Mouse (Mus musculus) layer of hippocampus, adult 6 months (tissue): Measurements from ENCODE around the gene Fbxl21. TPM values are rescaled to one million over a fixed set of nuclear protein-coding genes. Genes with fewer than 3 reads are reported as not detected.

Source experiments
- long read RNA-seq, 2 experiments: library from polyadenylated mRNA; unstranded; transcript quantifications; one replicate each; pipeline ENCODE4 v2.0.0; 2019 to 2020
- polyA plus RNA-seq: library from polyadenylated mRNA; unstranded; fragments of <200 nt; fragmentation: Nextera tagmentation; gene quantifications from 2 replicates; pipeline ENCODE4 v1.2.3, GENCODE M21; 2021

Gene Fbxl21
- polyA plus RNA-seq: 4.7 and 5.1 TPM in 2 replicates
- long read RNA-seq, experiment 1, partial matches to known transcripts: 1 of 4 reads
- long read RNA-seq, experiment 1, other reads (novel, unspliced or antisense): 2 of 4 reads
- long read RNA-seq, experiment 2, transcript Fbxl21-201 (7 exons, 1,965 nt): major isoform, 6 of 10 reads
- long read RNA-seq, experiment 2, partial matches to known transcripts: 2 of 10 reads
- long read RNA-seq, experiment 2, other reads (novel, unspliced or antisense): 0 of 10 reads

DNA sequence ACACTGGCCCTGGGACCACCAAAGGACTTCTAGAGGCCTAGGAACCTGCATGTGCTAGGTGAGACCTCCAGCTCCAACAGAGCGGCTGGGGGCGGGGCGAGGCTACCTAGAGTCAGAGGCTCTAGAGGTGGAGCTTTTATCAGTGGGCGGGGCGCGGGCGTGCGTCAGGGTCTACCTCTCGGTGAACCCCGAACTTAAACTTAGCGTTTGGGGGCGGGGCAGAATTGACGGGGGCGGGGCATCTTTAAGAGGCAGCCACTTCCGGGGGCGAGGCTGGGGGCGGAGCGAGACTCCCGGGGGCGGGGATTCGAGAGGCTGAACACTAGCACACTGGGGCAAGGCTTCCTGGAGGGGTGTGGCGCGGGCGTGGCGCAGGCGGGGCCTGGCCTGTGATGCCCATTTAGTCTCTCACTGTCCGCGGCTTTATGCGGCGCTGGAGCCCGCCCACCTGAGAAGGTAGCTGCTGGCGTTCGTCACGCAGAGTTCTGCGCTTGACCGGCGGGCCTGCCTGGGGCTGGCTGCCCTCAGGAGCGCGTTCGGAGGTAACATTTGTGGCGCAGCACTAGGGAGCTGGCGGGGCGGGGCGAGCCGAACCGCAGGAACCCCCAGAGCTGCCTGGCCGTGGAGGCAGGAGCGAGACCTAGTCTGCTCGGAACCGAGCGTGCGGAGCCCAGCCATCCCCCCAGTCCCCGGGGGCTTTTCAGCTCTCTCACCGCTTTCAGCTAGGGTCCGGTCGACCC is at the start of gene Fbxl21:
TSS of gene Fbxl21 (plus strand) at position 392 of the 740 bp plus-strand sequence.

DNA sequence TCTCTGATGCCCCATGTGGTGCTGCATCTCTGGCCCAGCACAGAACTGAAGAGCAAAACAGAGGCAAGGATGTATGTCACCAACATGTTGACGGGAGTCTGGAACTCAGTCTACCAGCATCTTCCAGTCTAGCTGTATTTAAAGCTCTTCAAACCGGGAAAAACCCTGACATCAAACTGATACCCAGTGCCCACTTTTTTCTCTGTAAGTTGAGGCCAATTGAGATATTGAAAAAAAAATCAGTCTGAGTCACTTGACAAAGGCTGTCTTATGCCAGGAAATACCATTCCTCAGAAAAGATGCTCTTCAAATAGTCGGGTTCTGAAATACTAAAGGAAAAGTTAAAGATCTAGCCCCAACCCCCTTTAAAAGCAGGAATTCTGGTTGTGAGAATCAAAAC is 40.1 kb upstream of the Fbxl21 start, which contains the start of gene Il9:
TSS of gene Il9 (minus strand) at position 101 of the 400 bp plus-strand sequence.

DNA sequence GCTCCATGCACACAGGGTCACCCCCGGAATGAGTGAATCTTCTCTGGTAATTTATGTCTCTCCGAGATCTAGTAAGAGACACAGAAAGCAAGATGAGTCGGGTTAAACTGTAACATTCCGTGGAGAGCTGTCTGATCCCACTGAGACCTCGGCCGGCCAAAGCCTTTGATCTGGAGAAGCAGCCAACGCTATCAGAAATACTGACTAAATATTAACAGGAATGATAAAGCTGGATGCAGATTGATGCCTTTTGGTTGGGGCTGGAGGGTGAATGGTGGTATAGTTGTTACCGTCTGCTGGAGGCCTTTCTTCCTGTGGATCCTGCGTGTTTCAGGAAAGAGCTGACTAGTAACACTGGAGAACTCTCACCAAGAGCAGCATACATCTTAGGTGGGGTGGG is 26.1 kb downstream of the Fbxl21 start, which contains the start of gene Lect2:
TSS of gene Lect2 (minus strand) at position 102 of the 400 bp plus-strand sequence.

Other genes starting within 250 kb of the Fbxl21 start
- gene Cxcl14, start 225.9 kb upstream of the Fbxl21 start, polyA plus RNA-seq: 39.9 and 43.9 TPM in 2 replicates
- not detected in 2 replicates for gene Gm3045, start 95.9 kb upstream of the Fbxl21 start, polyA plus RNA-seq
- 0.05 and 0.11 TPM in 2 replicates for gene Slc25a48, start 84.1 kb upstream of the Fbxl21 start, polyA plus RNA-seq
- gene Il9, start 40.2 kb upstream of the Fbxl21 start, polyA plus RNA-seq: not detected in 2 replicates
- gene Lect2, start 26.0 kb downstream of the Fbxl21 start, polyA plus RNA-seq: not detected in 2 replicates
- gene Tgfbi, start 87.1 kb downstream of the Fbxl21 start, polyA plus RNA-seq: 1.6 and 2.0 TPM in 2 replicates
- 4.4 and 4.7 TPM in 2 replicates for gene Smad5, start 180.5 kb downstream of the Fbxl21 start, polyA plus RNA-seq
- gene Gm45623, start 231.4 kb downstream of the Fbxl21 start, polyA plus RNA-seq: 0.46 and 0.54 TPM in 2 replicates